Mouse (Mus musculus) cerebellum, adult 2 months (tissue): ENCODE measurements at regions not wholly inside any gene's neighbourhood (a gene's known extent, or its start where the extent isn't known, plus 50 kb on each side); places are given as distances from the start of the nearest gene placed in this dataset.
A peak's percentile ranks its signal among the peaks of the same experiment; 100 is the strongest.

Experiments
- DNase-seq, 2 experiments: peaks; one replicate each; pipeline ENCODE4 v3.0.0; 2021
- H3K27ac ChIP-seq: fragments of 200-500 bp; 2 replicates; pipeline ENCODE4 v1.5.1; 2012; ENCODE audit warnings: low read length, control low read depth, inconsistent platforms; ENCODE audit not compliant: insufficient read depth
- H3K27me3 ChIP-seq: fragments of 200-500 bp; 2 replicates; pipeline ENCODE4 v1.6.1; 2012; ENCODE audit warnings: inconsistent platforms, mild to moderate bottlenecking, low read length, moderate library complexity; ENCODE audit not compliant: control insufficient read depth, insufficient read depth
- H3K4me1 ChIP-seq: fragments of 200-500 bp; 2 replicates; pipeline ENCODE4 v1.6.1; 2011; ENCODE audit warnings: low read length; ENCODE audit not compliant: control insufficient read depth, insufficient read depth
- H3K4me3 ChIP-seq: fragments of 200-500 bp; replicated peaks from 2 replicates; pipeline ENCODE3; 2011; ENCODE audit warnings: mild to moderate bottlenecking, low read depth, low read length, control low read depth; ENCODE audit not compliant: insufficient read depth
- CTCF ChIP-seq: fragments of 200-500 bp; IDR thresholded peaks from 2 replicates; pipeline ENCODE4 v1.5.1; 2011; ENCODE audit warnings: low read depth, mild to moderate bottlenecking, control low read depth, low read length, moderate library complexity, borderline replicate concordance; ENCODE audit not compliant: insufficient read depth
- POLR2A ChIP-seq: fragments of 200-500 bp; IDR thresholded peaks from 2 replicates; pipeline ENCODE4 v1.6.1; 2011; ENCODE audit warnings: low read length, control low read depth, borderline replicate concordance; ENCODE audit not compliant: insufficient read depth
- WGBS: fragments of 180-500 bp; shearing (Covaris S2); methylation state at CpG from one replicate; pipeline ENCODE4 v1.1.7; 2018; 5-methylcytosine and 5-hydroxymethylcytosine counted together

DNA sequence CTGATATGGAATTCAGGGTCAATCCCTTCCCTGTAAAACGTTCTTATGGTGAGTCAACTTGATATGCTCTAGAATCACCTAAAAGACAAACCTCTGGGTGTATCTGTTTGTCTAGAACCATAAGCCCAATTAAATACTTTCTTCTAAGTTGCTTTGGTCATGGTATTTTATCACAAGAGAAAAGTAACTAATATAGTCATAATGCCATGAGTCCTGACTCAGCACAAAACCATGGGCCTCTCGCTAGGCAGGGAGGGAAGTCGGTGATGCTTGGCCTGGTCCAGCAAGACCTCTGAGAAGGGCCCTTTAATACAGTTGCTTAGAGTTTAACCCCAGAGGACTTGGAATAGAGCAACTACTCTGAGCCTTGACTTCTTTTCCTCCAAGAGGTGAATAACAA lies 153.7 kb downstream of the Dll1 start:
- no peak for DNase-seq
- Histone ChIP-seq H3K4me1 (no peaks in the 10 kb centered on the region), H3K27ac (no peak overlapping the region), H3K4me3 (no peak overlapping the region), H3K27me3 (no peaks in the 10 kb centered on the region)
- TF ChIP-seq POLR2A: no peak
- TF ChIP-seq CTCF: no peak
- 84% methylated on average over 3 of the region's 3 CpGs for WGBS

DNA sequence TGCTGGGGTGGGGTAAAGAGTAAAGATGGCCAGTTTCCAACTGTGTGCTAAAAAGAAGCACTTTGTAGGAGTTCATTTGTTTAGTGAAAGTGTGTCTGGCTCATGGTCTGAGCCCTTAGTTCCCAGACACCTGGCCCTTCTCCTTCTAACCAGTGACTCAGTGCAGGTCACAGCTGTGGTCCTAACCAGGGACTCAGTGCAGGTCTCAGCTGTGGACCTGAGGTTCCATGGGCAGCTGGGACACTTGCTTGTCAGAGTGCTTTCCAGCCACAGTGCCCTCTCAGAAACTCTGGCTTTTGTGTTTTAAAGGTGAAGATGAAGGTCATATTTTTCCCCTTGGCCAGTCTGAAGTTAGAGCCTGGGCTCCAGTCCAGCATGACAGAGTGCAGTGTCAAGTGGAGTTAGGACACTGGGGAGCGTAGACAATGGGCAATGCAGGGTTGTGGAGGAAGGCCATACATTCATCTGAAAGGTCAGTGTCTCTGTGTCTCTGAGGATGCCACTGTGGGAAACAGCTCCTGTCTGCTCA lies 162.5 kb downstream of the Dll1 start:
- TF ChIP-seq CTCF (no peak), POLR2A (no peak)
- Histone ChIP-seq H3K27ac (no peak overlapping the region), H3K4me3 (no peak overlapping the region), H3K4me1 (no peaks in the 10 kb centered on the region), H3K27me3 (no peaks in the 10 kb centered on the region; the same call in 1 of the 2 replicates)
- WGBS: 79% methylated on average over 1 of the region's 1 CpGs
- DNase-seq: no peak

DNA sequence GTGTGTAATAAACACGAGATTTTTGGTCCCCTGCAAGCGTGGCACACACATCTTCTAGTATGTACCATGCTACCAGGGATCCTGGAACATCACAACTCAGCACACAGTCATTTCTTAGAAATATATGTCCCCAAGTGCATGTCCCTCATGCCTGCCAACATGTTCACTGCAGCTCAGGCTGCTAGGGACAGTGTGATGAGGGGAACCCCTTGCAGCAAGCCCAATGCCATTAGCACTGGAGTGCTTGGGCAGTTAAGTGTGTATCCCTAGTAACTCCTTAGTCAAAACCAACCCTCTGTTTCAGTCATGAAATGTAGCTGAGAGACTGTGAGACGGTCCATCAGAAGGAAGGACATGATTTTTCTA lies 167.5 kb upstream of the Gm3448 start:
- TF ChIP-seq POLR2A (no peak), CTCF (no peak)
- no peak for DNase-seq
- Histone ChIP-seq H3K4me1 (no peaks in the 10 kb centered on the region), H3K27ac (no peak overlapping the region), H3K27me3 (no peaks in the 10 kb centered on the region; the same call in 1 of the 2 replicates), H3K4me3 (no peak overlapping the region)
- 50% methylated on average over 3 of the region's 3 CpGs for WGBS

DNA sequence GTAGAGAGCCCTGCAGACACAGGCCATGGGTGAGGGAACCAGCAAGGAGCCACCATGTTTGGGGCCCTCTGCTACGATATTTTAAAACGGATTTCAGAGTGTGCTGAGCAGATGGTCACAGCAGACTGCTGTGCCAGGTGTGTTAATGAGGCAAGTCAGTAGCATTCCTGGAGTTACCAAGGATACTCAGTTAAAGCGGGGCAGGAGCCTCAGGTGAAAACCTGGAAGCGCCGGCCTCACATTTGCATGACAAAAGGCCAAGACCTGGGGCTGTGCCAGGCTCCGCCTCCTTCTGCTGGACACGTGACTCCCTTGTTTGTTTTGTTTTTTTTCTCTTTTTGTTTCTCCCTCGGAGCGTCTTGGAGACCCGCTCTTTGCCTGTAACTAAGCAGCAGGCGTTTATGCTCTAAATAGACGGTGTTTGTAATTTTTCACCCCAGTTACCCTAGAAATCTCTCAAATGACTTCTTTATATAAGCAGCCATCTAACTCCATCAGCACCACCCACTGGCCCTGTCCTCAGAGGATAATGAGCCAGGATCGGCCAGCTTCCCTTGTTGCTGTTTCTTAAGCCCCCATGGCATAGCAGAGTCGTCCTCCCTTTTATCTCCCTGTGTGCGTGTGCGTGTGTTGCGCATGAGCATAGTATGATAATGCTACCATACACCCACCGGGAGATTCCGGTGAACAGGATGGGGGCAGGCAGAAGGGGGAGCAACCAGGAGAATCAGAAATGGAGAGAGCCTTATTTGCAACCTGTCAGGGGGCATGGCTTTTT lies 166.9 kb upstream of the Gm3448 start:
- H3K27ac ChIP-seq: no peak overlapping the region
- no peak for TF ChIP-seq CTCF
- no peak for TF ChIP-seq POLR2A
- no peaks in the 10 kb centered on the region; the same call in 1 of the 2 replicates for H3K27me3 ChIP-seq
- peak; percentile 65 to 69 for DNase-seq
- H3K4me3 ChIP-seq: peak overlapping the region; percentile 52
- 6% methylated on average over 19 of the region's 19 CpGs for WGBS
- no peaks in the 10 kb centered on the region for H3K4me1 ChIP-seq

DNA sequence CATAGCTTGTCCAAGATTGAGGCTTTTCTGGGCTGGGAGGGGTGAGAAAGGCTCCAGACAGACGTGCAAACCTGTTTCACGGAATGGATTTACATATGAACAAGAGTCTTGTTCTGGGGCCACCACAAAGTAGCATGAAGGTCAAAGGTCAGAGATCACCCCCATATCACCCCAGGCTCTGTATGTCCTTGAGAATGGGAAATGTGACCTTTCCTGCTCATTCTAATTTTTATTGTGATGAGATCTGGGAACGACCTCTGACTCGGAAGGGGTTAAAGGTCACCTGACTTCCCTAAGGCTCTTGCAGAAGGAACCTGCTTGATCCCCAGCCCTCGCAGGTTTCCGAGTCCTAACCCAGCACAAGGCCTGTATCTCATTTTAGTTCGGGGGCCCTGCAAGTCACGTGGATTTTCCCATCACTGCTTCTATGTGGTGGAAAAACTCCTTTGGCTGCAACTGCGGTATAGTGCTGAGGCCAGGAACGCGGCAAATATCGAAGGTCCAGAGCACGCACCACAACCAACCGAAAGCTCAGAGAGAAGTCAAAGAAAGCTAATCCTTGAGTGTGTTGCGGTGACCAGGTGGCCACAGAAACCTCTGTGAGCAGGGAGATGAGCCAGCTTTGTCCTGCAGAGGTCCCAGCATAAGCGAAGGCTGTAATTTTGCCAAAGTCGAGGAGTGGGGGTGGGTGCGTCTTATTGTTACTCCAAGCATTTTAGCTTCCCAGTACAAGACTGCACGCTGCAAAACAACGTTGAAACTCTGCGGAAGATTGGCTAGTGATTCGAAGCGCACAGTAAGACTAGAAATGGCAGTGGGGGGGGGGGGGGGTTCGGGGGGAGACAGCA lies 166.1 kb upstream of the Gm3448 start:
- Histone ChIP-seq H3K27ac (no peak overlapping the region), H3K27me3 (no peaks in the 10 kb centered on the region; the same call in 1 of the 2 replicates), H3K4me3 (peak overlapping the region; percentile 3), H3K4me1 (no peaks in the 10 kb centered on the region)
- peak; percentile 10 to 19 for DNase-seq
- no peak for TF ChIP-seq CTCF
- TF ChIP-seq POLR2A: no peak
- 27% methylated on average over 24 of the region's 24 CpGs for WGBS

DNA sequence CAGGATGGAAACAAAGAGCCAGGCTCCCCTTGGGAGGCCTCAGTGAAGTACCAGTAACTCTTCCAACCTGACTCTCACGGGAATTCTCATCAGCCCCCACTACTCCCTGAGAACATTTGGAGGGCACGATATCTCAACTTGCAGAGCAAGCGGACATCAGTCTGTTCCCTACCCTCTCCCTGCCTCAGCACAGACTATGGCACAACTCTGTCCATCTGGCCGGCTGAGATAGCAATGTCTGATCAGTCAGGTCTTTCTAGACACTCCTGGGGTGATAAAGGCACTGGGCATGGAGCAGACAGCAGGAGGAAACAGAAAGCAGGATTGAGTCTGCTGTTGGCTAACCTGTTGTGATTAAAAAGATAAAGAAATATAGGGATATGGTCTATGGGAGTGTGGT lies 164.5 kb upstream of the Gm3448 start:
- H3K4me3 ChIP-seq: no peak overlapping the region
- TF ChIP-seq CTCF: no peak
- TF ChIP-seq POLR2A: no peak
- 79% methylated on average over 4 of the region's 4 CpGs for WGBS
- no peak overlapping the region for H3K27ac ChIP-seq
- no peaks in the 10 kb centered on the region for H3K4me1 ChIP-seq
- no peaks in the 10 kb centered on the region; the same call in 1 of the 2 replicates for H3K27me3 ChIP-seq
- no peak for DNase-seq

DNA sequence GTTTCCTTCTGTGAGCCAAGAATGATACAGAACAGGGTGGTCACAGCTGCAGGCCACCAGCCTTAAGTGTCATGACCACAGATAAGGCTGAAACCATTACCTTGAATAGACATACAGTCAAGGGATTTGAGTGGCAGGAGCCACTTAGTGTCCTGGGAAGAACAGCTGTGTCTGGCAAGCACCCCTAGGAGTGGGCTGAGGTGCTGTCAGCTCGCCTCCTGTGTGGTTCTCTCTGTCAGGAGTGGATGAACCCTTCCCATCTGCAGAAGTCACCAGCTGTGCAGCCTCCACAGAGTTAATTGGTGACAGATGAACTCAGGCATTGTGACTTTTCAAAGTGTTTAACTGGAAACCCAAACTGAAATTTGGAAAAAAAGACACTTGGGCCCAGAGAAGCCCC lies 163.2 kb upstream of the Gm3448 start:
- WGBS: 78% methylated on average over 1 of the region's 1 CpGs
- no peak for DNase-seq
- H3K4me3 ChIP-seq: no peak overlapping the region
- no peak for TF ChIP-seq POLR2A
- TF ChIP-seq CTCF: no peak
- H3K4me1 ChIP-seq: no peaks in the 10 kb centered on the region
- no peaks in the 10 kb centered on the region for H3K27me3 ChIP-seq
- H3K27ac ChIP-seq: no peak overlapping the region
